Mouse (Mus musculus) layer of hippocampus, postnatal 10 days (tissue): Measurements from ENCODE around the gene Rpl22. TPM values are rescaled to one million over a fixed set of nuclear protein-coding genes. Genes with fewer than 3 reads are reported as not detected.

Experiments used
- DNase-seq, 2 experiments: peaks; one replicate each; pipeline ENCODE4 v3.0.0; 2021; ENCODE audit warnings: low spot score in 2 of 2
- total RNA-seq, 2 experiments: library from RNA; stranded (reverse); gene quantifications; 2 replicates each; pipeline ENCODE4 v1.2.3; 2021

Rpl22 gene
- total RNA-seq, 2 experiments from 2014 or later, result 283 to 319 TPM

DNA sequence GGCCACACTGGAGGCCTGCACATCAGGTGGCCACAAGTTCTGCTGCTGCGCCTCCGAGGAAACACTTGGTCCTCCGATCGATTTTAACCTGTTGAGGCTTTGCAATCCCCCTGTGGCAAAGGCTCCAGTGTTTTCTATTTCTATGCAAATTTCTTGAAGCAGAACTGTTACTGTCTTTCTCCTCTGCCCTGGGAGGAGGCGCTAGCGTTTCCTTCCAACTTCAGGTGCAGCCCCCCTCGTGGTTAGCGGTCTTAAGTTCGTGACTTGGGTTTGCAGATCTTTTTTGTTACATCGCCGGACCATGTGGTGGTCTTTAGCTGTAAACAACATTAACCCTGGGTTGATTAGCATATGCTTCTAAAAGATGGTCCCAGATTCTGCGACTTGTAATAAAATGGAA lies 8.0 kb downstream of the Rpl22 start:
- no peak for DNase-seq

DNA sequence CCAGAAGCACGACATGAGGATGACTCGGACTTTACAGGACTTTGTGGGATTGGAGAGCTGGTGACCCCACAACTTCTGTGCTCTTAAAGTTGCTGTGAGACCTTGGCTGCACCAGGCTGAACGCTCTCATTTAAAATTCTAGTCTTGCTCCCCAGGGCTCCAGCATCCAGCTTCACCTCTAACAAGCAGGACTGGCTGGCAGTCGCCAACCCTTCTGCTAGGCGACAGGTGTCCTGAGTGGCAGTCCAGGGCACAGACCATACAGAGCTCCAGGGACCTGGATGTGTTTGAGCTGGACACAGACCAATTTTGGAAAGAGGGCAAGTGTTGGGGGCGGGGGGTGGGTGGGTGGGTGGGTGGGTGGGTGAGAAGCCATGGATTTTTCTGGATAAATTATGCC lies 12.2 kb downstream of the Rpl22 start:
- no peak for DNase-seq

DNA sequence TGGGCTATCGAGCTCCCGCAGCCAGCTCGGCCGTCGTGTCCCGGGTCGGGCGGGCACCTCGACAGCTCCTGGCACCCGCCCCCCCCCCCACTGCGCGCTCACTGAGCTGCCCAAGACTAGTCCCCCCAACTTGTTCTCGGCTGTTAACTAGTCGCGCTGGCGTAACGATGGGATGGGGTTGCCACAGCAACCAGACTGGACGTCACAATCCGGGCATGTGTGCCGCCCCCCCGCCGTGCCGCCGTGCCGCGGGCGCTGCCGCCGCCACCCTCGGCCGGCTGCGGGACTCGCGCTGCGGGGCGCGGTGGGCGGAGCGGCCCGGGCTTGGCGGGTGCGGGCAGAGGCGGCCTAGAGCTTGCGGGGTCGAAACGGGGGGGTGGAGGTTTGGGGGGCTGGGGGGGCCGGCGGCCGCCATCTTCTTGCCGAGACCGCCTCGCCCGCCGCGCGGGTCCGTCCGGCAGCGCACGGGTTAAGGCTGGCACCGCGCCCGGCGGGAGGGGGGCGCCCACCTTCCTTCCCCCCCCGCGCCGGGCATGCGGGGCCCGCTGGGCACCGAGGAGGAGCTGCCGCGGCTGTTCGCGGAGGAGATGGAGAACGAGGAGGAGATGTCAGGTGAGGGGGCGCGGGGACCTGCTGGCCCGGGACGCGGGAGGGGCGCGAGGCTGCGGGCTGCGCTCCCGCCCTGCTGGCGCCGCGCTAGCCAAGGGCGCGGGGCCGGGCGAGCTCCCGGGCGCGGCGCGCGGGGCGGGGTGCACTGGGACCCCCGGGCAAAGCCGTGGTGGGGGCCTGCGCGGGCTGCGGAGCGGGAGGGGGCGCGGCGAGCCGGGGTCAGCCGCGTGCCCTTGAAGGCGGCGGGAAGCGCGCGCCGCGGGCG lies 13.1 kb downstream of the Rpl22 start, which contains the start of gene Chd5:
Chd5 (plus strand) TSS at position 233 of the 874 bp plus-strand sequence.
- peak; percentile 60 to 71 for DNase-seq

DNA sequence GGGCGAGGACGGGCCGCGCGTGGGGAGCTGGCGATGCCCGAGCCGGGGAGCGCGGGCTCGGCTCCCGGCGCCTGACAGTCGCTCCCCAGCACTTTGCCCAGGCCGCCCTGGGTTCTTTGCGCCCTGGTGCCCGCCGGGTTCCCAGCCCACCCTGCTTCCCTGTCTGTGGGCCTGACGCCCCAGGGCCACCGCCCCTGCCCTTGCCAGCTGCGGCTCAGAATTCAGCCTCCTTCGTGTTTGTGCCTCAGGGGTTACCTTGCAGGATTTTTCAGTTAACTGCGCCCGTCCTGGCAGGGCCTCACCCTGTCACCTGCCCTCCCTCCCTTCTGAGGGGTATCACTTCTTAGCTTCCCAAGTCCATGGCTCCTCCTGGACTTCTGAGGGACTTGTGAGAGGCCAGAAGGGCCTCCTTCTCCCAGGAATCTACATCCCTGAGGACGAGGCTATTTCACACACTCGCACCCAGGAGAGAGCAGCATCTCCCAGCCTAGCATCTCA lies 13.8 kb downstream of the Rpl22 start:
- DNase-seq, result no peak

DNA sequence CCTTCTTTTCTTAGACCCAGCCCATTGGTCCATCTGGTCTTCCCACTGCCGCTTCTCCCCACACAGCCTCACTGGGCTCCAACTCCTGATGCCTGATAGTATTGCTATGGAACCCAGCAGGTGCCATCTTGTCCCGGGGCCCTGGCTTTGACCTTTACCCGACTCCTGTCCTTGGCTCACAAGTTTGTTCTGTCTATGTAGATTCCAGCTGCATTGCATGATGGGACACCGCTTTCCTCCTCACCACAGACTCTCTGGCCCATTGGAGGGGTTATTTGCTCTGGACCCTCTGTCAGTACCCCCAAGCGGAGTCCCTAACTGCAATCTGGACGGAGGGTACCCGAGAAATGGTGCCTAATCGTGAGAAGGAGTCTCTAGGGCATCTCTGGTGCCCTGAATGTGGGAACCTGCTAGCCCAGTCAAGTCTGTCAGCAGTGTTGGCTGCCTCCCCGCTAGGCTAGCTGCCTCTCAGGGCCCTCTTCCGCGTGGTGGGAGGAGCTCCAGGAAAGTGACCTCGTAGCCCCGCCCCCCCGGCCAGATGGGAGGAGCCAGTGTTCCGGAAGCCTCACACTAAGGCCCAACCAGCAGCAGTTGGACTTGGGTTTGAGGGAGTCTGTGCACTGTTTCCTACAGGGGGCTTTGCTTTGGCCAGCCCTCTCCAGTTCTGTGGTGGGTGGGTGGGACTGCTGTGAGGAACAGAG lies 15.2 kb downstream of the Rpl22 start:
- DNase-seq, result no peak

DNA sequence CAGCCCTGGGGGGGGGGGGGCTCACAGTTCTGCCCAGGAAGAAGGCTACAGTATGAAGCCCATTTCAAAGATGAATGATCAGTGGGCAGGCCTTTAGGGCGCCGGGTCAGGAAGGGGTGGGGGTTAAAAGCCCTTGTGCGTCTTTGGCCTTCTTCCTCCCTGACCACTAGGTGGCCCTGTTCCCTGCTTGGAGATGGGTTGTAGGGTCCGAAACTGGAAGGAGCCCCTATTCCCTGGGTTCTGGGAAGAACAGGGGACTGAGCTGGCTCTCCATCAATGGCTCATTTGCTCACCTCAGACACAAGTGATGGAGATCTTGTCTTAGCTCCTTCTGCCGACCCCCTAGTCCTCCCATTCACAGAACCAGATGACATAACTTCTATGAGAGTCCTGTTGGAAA lies 17.8 kb downstream of the Rpl22 start:
- DNase-seq, result peak in 1 of 2 experiments; percentile 37

DNA sequence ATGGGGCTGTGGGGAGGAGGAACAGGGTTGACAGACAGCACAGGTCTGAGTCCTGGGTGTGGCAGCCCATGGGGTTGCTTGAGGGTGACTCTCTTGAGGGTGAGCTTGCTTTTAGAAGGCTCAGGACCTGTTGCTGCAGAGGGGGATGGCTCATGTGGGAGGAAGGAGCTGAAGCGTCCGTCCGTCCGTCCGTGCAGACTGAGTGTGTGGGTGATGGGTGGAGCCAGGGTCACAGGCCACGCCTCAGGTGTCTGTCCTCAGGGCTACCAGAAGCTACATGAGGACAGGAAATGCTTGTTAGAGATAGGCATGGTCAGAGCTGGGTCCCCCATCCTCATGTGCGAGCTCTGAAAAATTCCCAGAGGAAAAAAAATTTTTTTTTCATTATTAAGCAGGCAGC lies 19.1 kb downstream of the Rpl22 start:
- no peak for DNase-seq

DNA sequence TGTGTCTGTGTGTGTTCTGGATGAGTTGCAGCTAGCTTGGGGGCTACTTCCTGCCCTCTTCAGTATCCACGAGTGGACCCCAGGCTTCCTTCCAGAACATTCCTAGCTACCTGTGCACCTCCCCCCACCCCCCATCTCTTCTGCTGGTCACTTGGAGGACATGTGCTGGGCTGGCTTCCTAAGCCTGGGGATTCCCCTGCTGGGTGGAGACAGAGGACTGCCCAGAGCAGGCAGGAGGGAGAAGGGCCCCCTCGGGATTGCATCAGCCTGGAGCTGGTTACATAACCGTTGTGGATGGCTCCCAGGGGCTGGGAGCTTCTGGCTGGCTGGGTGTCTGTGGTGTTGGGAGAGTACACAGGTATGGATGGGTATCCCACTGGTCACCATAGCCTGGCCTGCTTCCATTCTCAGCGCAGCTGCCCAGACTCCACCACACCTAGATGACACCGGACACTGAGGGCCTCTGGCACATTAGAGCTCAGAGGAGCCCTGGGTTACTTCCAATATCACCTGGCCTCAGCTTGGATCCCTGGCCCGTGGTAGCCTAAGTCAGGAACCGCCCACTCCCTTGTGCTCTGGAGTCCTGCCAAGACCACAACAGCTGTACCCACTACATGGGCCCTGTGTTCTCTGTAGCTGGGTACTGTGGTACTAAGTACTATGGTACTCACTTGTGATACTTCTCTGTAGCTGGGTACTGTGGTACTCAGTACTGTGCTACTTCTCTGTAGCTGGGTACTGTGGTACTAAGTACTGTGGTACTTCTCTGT lies 19.8 kb downstream of the Rpl22 start:
- no peak for DNase-seq

DNA sequence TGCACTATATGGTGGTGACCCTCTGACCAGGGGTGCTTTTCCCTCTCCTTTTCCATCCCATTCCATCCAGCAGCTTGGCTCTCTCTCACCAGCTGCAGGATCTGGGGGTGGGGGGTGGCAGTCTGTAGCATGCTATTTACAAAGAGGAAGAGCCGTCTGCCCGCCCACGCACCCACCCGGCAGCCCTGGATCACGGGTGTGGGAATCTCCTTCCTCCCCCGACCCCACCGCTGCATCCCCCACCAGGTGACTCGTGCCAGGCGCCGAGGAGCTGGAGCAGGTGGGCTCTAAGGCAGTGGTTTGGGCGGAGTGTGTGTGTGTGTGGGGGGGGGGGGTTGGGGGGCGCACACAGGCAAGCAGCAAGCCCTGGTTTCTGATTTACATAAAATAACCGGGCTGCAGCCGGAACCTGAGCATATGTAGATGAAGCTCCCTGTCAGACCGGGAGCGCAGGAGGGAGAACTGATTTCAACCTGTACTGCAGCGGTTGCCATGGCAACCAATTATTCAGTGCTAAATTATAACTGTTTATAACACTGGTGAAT lies 24.4 kb downstream of the Rpl22 start:
- peak; percentile 45 to 62 for DNase-seq

DNA sequence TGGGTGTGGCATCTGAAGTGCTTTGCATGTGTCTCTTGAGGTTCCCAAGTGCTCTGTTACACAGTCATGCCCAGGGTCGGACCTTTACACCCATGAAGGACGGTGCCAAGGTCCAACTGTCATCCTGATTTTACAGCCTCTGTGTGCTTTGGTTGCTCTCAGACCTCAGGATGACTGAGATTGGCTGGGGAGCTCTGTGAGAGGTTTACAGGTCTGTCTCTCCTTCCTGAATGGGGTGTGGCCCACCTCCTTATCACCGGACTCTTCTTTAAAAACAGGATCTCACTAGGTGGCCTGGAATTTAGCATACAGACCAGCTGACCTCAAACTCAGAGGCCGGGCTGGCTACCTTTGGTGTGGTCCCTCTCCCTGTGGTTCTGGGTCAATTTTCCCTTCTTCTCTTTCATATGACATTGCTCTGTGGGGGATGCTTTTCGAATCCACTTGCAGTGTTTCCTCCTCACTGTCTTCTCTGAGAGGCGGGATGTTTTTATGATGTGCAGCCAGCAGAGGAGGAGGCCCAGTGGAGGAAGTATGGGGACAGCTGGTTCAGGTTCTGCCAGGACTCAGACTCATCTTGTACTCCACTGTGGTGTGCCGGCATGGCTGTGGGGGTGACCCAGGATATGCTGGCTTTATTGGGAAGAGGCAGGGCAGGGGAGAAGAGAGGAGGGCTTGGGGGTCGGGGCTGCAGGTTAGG lies 25.3 kb downstream of the Rpl22 start:
- DNase-seq, result no peak

DNA sequence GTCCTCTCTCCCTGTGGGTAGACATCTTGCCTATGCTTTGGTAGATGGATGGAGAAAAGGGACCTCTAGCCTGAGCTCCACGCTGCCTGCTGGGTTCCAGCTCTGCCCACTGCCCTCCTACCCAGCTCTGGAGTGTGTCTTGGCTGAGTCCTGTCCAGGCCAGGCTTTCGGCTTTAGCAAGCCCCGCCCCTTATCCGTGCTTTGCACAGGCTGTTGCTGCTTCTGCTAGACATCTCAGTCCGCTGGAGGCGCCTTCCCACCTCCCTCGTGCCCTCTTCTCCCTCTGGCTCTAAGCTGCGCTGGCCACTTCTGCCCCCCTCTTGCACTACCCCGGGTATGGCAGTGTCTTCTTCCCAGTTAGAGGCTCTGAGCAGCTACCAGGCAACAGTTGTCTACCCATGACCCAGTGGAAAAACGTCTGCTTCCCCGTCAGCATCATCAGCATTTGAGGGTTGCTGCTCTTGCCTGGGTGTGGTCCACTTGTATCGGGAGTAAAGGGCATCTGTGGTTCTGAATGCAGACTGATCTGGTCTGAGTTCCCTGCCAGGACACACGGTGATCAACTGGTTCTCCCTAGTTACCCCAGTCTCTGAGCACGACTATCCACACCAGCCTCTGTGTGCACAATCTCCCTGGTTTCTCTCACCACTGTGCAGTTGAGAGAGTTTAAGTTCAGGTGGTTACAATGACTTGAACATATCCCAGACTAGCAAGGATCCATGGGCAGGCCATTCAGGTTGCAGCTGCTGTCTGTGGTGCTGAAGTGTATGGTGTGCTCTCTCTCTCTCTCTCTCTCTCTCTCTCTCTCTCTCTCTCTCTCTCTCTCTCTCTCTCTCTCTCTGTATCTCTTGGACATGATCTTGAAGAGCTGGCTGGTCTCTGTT lies 26.1 kb downstream of the Rpl22 start:
- no peak for DNase-seq

DNA sequence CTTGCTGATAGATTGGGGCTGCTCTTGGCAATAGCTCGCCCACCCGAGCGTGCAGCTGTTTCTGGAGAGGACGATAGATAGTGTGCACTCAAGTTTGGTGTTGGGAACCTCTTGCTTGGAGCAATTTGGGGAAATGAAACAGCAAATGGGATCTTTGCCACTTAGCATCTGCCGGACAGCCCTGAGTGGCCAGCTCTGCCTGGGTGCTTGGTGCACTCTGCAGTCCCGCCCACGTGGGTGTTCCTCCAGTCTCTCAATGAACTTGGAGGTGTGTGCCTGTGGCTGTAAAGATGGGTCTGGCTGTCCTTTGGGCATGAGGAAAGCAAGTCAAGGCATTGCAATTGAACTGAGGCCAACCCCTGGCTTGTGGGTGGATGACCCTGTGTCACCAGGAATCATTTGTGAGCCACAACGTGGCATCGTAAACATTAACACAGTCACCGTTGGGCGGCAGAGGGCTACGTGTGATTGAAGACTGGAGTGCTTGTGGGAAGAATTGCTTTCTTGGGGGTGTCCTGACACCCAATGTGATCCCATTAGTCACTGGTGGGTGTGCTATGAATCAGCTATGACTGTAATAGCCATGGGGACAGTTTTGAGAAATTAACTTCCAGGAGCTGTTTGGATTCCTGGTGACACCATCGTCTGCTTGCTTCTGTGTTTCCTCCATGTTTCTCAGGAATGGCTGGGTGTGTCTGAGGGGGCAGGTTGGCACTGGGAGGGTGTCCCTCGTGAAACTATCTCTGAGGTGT lies 28.5 kb downstream of the Rpl22 start:
- no peak for DNase-seq

DNA sequence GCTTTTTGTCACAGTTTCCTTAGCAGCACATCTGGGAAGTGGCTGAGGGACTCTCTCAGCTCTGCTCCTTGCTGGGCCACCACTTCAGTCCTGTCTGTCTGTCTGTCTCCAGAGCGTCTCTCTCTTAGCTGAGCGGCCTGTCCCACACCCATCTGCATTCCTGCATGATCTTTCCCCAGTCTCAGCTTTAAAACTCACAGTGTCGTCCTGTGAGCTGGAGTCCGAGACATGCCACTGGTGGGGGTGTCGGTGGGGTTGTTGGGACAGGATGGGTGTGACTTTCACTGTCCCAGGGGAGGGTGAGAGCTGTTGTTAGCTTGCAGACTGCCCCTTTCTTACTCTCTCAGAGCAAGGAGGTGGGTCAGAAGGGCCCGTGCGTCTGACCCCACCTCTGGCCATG lies 30.1 kb downstream of the Rpl22 start:
- DNase-seq, result no peak

DNA sequence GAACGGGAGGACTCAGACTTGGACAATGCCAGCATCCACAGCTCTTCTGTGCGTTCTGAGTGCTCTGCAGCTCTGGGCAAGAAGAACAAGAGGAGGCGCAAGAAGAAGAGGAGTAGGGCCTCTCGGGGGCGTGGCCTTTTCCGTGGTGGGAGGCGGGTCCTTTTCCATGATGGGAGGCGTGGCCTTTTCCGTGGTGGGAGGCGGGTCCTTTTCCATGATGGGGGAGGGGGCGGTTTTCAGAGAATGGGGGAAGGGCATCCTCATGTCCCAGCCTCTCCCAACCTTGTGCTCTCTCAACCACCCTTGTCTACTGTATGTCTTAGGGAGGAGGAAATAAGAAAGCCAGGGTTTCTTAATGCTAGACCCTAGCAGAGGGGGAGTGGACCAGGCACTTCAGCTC lies 34.2 kb downstream of the Rpl22 start:
- no peak for DNase-seq

DNA sequence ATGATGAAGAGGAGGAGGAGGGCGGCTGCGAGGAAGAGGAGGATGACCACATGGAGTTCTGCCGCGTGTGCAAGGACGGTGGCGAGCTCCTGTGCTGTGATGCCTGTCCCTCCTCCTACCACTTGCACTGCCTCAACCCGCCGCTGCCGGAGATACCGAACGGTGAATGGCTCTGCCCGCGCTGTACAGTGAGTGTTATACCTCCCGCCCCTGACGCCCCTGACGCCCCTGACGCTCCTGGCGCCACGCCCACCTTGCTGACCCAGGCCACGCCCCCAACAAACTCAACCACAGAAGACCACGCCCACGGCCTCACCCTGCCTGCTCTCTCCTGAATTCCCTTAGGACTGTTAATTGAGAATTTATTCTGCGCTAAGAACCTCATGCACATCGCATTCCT lies 35.3 kb downstream of the Rpl22 start:
- no peak for DNase-seq

DNA sequence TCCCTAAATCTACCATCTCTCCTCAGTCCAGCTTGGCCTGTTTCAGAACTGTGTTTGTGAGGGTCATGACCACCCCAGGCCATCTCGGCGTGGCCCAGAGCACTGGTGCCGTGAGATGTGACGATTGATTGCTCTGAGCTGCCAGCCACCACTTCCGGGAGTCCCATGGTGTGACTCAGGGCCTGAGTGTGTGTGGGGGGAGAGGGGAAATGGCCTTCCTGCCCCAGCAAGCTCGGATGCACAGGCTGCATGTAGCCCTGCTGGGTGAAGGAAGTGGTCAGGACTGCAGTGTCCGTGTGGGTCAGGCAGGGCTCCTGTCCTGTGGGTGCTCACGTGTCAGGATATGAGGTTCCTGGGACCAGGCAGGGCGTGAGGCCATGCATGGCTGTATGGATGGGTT lies 36.6 kb downstream of the Rpl22 start:
- DNase-seq, result no peak

DNA sequence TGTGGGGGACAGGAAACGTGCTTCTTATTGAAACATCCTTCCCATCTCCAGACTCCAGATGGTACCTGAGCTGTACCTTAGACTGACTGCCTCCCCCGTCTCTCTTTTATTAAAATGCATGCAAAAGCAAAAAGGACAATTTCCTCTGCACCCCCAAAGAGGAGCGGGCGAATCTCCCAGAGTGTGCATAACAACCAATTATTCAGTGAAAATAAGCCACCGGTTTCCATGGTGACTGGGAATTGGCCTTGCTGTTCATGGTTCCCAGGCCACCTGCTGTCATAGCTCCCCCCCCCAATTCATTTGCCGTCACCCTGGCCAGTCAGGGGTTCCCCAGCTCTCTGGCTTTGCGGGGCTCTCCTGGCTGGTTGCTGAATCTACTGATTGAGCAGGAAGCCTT lies 39.7 kb downstream of the Rpl22 start:
- DNase-seq, result no peak

DNA sequence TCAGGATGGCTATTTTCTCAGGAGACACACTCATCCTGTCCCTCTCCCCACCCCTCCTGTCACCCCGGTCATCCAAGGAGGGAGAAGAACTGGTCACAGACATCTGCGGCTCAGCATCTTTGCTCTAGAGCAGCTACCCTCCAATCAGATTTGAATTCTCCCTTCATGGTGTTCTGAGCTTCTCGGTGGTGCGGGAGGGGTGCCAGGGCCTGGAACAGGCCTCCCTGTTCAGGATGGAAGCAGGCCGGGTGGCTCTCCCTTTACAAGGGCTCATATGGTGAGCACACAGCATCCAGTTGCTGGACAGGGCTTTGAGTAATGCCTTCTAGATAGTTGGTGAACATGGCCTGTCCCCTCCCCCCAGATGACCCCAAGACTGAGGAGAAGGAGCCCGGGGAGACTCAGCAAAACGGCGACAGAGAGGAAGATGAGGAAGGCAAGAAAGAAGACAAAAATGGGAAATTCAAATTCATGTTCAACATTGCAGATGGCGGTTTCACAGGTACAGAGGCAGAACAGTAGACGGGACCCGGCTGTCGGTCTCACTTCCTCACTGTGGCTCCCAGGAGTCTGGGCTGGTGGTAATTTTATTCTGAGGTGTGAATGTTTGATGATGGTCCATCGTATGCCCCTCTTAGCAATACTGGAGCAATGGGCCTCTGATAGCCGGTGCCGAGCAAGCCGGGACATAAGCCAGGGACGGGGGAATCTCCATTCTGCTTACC lies 57.1 kb downstream of the Rpl22 start:
- DNase-seq, result no peak
